Mouse (Mus musculus) spleen, postnatal 4 days (tissue): ENCODE measurements at regions not wholly inside any gene's neighbourhood (a gene's known extent, or its start where the extent isn't known, plus 50 kb on each side); places are given as distances from the start of the nearest gene placed in this dataset.
"Not testable (repeated sequence)": the region's sequence is repeated elsewhere in the genome, so short reads cannot be mapped to it uniquely, and the experiment has no call there.

ENCODE experiments used
- DNase-seq, 2 experiments: peaks; one replicate each; pipeline ENCODE4 v3.0.0; 2022; ENCODE audit warnings: low spot score in 2 of 2

DNA sequence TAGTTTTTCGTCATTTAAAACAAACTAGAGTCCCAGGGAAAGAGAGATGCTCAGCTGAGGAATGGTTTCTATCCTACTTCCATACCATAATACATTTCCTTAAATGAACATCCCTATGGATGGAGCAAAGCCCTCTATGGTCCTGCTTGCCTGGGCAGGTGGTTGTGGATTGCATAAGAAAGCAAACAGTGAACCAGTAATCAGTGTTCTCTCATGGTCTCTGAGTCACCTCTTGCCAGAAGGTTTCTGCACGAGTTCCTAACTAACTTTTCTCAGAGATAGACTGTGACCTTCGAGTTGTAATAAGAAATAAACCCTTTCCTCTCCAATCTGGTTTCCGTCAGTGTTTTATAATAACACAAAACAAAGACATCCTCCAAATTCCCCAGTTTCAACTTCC, 62.9 kb upstream of the Bet1 start:
- no peak for DNase-seq

DNA sequence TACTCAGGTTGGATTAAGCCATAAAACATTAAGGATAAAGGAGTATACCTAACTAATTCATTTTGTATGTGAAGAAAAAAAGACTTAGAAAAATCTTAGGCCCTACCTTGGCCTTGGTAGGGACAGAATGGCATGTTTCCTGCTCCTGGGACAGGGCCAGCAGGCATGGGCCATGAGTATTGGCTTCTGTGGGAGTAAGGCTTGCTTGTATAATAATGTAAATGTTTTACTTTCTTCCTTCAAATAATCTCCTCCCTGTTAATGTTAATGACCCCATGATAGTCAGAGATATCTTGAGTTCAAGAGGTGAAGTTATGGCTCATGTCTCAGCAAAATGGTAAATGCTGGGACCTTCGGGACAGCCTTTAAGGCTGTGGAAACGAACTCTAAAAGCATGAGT, 71.5 kb upstream of the Bet1 start:
- no peak for DNase-seq

DNA sequence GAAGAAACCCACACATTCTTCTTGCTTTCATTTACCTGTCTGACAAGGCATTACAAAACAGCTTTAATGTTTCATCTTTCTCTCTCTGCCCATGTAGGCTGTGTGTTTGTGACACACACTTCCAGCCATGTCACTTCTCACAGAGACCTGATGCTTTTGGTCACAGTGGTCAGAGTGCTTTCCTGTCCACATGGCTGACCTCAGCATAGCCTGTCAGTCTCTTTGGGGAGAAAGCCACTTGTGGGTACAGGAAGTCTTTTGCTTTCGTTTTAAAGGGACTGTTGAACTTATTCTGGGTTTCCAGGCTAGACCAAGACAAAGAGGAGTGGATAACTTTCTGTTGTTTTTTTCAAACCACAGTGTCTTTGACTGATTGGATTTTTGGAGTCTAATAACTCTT, 77.0 kb upstream of the Bet1 start:
- no peak for DNase-seq

DNA sequence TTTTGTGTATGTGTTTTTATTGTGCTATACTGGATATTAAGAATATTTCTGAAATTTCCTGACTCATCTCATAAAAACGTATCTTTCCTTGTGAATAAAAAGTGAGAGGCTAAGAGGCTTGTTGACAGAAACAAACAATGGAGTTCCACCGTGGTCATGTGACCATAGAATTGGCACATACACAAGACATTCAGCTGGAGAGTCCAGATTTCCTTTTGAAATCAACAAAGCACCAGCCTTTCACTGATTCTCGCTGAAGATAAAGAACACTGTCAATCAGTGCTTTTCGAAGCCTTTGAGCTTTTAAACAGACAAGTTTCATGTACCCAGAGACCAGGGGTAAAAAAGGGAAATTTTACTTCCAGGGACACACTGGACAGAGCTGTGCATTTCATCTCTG, 80.3 kb upstream of the Bet1 start:
- DNase-seq: no peak

DNA sequence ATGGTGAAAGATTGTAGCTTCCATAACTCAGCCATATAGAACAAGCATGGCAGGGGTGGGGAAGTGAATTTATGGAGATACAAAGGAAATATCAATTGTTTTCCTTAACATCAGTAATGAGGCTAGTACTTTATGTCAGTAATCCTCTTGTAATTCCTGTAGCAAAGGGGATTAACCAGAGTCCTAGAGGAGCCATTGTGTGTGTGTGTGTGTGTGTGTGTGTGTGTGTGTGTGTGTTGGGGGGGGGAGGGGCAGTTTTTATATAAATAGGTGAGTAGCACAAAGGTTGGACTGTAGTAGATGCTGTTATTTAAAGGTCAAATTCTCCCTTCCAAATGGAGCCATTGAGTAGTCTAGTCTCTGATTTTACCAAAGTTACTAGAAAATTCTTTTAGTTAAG, 81.0 kb upstream of the Bet1 start:
- no peak for DNase-seq

DNA sequence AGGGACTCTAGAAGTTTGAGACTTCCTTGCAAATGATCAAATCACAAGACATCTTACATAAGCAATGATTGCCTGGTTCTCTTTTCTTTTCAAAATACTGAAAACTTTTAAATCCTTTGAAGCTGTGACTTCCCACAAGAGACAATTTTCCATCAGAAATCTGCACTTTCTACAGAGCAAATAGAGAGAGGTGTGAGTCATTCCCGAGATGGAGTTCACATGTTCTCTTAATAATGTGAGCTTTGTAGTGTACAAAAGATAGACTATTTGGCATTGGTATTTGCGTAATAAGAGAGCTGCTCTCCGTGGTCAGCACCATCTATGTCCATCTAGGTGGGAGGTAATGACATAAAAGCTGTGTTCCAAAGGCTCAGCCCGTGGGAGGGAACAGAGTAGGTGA, 84.8 kb upstream of the Bet1 start:
- DNase-seq: no peak

DNA sequence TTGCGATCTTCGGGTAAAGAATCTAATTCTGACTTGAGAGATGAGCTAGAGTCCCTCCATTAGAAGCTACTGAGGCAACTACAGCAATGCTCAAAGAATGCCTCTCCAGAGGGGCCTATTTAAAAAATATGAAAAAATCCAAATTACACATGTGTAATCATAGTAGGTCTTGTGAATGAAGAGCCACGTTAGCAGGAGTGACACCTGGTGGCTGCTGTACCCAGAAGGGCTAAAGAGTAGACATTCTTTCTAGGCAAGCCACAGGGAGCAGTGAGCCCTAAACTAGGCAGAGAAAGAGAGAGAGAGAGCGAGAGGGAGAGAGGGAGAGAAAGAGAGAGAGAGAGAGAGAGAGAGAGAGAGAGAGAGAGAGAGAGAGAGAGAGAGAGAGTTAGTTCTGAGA, 100.9 kb upstream of the Bet1 start:
- no peak for DNase-seq

DNA sequence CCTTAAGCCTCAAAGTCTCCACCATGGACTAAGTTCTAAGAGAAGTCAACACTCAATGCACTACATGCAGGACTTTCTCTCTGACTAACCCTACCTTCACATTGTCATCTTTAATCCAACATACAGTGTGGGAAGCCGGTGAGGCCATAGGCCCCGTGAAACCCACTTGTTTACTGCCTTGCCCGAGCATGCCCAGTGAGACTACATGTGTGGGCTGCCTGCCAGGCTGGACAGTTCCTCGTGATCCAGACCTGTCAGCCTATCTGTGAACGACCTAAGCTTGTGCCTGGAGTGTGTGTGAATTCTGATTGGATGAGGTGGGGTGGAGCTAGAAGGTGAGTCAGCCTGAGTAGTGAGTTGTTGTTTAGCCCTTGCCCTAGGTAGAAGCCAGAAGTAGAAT, 104.2 kb upstream of the Bet1 start:
- DNase-seq: not testable (repeated sequence)

DNA sequence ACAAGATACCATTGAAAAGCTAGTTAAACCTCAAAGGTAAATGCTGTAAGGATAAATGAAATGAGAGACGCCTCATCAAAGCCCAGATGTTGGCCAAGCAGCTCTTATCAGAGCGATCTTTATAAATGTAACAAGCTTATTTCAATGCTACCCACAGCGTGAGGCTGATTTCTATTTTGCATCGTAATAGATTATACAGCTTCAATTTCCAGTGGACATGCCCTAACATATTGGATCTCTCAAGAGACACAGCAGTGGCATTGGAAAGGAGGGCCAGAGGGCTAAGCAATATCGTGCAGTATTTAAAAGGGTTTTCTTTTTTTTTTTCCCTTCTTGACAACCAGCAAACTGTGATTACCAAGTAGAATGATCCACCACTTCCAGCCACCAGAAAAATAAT, 106.5 kb upstream of the Bet1 start:
- DNase-seq: no peak

DNA sequence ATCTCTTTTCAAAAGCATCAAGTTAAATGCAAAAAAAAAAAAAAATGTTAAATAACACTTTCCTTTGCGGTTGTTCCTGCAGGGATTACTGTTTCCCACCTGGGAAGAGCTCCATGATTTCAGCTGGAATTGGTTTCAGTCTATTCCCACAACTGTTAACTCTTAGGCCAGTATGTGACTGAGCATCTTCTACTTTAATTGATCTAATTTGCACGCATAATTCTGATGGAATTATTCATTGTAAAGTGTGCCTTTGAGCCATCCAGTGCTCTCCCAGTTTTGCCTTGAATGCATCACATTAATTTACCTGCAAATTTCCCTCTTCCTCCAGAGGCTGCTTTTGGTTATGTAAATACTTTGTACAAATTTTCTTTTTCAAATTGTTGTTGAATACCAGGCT, 114.4 kb upstream of the Bet1 start:
- no peak for DNase-seq

DNA sequence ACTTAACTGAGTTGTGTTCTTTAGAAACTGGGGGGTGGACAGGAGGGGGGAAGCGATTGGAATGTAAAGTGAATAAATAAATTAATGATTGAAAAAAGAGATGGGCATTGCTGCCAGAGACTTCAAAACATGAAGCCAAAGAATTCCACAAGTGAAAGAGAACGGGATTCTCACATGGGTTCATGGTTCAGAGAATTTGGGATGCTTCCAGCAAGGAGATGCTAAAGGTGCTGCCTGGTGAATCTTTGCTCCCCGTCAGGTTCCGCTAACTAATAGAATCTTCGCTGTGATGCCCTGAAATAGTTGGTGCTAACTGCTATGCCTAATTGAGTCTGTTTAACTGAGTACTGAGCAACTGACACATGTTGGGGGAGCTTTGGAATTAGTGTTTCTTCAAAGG, 118.9 kb upstream of the Bet1 start:
- DNase-seq: no peak

DNA sequence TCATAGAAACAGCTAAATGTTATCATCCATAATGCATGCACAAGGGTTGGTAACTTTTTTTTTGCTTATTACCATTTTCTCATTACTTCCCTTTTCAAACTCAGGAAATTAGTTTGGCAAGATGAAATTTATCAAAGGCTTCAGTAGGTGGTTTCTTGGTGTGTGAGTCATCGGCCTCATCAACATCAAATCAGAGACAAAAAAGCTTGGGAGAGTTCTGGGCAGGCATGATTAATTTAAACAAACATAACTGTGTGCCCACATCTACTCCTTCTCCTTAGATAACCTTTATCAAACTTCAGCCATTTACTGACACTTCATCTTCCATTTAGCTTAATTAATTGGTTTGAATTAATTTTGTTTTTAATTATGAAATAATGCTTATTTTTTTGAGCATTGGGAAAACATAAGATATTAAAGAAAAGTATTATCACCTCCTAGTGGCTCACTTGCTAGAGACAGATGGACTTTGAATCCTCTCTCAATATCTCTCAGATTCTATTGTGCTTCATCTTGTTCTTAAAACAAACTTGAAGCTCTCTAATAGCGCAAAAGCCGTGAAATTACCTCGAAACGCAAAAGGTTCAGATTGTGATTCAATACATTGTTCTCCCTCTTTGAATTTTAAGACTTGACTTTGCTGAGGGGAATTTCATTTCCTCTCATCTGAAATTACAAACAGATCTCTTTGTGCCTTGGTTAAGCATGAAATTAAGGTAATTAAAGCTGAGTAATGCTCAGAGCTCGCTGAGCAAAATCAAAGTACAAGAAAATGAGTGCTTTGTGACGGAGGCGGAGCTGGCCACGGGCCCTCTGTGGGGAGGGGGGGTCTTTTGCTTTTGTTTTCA, 158.7 kb upstream of the Bet1 start:
- no peak for DNase-seq

DNA sequence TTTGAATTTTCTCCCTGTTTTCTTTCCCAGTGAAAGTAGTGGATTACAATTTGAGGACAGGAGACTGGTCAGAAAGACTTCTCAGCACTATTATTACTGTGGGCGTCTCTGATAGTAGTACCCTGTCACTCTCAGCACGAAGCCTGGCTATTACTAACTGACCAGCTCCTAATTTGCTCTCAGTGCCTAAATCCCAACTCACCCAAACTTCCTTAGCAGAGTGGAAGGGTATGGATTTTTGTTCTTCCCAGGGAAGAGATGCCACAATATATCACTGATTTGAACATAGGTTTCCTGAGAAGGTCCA, 159.3 kb upstream of the Bet1 start:
- DNase-seq: no peak

DNA sequence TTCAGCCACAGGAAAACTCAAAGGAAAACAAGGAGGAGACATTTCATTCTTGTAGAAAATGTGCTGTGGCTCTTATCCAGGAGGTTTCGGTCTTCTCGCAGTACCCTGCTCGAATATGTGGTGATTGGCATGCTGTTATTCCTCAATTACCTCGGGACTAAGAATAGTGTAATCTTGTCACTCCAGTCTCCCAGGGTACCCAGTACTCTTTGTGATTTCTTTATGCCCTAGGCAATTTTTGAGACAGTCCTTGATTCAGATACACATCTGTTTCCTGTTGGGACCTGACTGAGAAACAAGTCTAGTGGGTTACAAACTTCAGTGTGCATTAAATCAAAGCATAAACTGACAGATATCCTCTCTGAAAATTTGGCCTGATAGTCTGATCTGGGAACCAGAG, 189.8 kb upstream of the Bet1 start:
- DNase-seq: no peak

DNA sequence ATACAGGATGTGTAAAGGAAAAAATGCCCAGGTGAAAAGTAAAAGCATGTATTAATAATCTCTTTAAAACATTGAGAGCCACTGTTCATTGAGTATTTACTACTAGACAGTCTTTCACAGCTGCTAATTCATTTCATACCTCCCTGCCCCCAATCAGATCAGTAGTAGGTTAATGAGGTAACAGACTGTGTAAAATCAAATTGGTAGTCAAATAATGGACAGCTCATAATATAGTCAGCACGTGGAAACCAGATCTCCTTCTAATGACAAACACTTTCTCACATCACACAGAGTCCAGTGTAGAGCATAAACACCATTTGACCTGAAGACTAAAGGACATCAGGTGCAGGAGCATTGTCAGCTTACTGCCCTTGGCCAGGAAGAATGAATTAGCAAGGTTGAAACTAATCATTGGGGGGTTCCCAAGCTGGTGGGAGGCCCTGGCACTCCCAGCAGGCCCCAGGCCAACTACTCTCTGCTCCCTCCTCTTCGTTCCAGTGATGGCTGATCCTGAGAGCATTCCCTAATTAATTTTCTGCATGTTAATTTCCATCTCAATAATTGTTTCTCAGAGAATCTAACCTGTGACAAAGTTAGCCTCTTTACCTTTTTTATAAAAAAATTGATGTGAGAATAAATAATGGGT, 190.6 kb upstream of the Bet1 start:
- DNase-seq: no peak

DNA sequence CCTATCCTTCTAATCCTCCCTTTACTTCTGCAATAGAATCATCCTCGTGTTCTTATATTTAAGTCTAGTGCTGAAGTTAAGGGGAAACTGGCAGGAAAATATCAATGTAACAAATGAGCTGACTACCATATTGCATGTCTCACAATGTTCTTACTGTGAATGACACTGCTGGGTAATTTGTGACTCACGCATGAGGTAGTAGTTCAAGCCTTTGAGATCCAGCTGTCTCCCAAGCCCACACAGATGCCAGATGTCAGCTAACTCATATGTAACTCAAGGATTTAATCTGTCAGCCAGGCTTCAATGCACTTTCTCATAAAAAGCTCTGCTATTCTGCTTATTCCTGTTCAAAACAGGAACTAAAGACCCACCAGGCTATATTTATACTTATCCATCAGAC, 204.6 kb upstream of the Bet1 start:
- DNase-seq: no peak

DNA sequence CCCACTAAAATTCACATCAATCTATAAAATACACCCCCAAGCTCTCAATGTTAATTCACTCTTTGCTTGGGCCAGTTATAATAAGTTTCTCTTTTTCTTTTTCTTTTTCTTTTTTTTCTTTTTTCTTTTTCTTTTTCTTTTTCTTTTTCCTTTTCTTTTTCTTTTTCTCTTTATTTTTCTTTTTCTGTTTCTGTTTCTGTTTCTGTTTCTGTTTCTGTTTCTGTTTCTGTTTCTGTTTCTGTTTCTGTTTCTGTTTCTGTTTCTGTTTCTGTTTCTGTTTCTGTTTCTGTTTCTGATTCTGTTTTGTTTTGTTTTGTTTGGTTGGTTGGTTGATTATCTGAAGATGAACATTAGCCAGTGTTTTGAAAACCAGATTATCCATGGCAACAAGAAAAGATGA, 201.2 kb upstream of the Col1a2 start:
- DNase-seq: not testable (repeated sequence)

DNA sequence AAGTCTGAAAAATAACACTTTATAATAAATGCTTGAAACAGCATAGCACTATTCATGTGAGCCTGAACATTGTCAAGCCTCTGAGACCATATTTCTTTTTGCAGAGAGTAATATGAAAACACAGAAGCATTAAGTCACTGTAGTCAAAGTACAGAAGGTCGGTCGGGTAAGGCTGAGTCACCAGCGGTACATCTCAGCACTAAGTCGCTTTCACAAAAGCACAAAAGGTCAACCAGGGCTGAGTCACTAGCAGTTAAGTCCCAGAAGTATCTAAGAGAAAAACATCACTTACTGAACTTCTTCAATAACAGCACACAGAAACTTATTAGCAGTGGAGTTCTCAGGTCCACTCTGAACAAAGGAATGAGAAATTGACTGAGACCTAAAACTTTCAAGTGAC, 154.7 kb upstream of the Col1a2 start:
- no peak for DNase-seq

DNA sequence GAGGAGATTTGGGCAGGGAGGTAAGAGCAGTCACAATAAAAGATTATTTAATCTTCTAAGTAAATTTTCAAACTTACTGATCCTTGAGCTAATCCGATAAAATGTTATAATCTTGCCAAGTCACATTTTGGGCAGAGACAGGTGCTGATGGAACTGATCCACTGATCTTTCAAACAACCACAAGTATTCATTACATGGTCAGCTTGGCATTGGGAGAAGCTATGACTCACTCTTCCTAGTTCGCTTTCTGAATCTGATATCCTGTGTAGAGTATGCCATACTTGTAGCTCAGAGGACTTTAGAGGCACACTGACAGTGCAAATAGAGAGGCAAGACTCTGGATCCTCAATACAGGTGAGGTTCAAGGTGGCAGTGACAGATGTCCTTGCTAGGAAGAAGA, 142.4 kb upstream of the Col1a2 start:
- no peak for DNase-seq

DNA sequence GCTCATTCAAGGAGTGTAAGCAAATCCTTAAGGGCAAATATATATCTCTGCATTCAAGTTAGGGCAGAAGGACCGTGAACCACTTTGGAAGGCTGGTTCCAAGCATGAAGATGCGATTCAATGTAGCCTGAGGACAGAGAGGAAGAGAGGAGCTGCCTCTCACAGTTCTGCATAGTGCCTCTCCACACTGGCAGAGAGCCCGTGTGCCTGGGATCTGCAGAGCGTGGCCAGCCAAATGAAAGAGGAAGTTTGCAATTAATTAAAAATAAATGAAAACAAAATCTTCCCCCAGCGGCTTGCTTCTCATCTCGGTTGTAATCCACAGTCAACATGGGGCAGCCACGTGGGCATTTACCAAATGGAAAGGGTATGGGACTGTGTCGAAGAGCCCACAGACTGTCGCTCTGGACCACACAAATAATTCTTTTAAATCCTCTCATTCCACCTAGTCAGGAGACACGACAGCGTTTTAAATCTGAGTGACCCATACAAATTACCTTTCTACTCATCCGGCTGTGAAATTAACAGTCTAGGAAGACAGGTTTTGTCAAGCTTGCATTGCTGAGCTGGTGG, 129.1 kb upstream of the Col1a2 start:
- no peak for DNase-seq

DNA sequence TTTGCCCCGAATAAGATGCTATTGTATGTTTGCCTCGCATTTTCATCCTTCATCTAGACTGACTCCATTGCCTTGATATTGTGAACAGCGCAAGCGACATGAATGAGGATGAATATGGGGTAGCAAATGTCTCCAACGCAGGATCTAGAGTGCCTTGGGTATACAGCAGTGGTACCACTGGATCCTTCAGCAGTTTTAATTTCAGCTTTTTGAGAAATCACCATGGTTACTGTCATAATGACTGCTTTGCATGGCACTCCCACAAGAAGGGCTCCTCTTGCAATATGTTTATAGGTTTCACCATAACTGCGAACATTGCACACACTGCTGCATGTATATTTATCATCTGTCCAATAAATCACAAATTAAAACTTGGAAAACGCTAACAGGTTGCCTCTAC, 107.8 kb upstream of the Col1a2 start:
- no peak for DNase-seq

DNA sequence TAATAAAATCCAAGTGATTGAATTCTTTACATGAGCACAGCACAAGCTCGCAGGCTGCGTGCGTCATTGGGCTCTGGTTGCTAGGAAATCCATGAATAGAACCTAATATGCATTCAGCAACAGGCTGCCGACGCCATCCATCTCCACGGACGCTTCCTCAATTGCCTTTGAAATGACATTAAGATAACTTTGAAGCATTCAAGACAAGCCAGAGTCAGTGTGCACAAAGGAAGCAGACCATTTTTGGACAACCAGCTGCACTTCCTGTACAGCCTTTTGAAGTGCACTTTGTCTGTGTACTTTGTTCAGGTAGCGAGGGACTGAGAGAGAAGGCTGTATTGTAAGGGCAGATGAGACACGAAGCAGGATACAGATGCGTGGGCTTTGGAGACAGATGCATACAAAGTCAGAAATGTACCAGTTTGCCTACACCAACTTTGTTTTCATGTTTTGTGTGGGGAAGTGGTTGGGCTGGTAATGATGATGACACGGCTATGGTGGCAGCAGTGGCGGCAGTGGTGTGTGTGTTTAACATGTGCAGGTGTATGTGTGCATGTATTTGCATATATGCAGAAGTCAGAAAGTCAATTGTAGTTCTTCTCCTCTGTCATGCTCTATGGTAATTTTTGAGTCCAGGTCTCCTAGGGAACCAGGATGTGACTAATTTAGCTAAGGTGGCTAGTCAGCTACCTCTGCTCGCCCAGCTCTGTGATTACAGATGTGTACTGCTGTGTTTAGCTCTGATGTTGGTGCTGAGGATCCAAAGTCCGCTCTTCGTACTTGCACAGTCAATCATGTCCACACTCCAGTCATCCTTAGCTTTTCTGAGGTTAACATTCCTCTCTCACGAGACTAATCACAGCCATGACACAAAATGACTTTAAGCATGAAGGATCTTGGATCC, 106.7 kb upstream of the Col1a2 start:
- DNase-seq: no peak

DNA sequence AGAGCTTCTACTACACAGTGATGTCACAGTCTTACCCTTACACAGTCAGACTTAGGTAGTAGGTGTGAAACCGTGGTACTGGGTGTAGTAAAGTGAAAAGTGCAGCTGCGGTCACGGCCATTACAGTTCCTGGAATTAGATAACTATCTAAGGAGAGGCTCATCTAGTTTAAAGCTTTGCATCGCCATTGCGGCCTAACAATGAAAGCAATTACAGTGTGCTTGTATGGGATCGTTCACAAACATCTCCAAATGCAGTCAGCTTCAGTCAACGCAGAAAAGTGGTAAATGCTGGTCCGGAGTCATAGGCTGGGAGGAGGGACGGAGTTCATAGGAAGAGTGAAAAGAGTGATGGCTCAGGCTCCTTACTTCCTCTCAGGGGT, 106.0 kb upstream of the Col1a2 start:
- no peak for DNase-seq
